Mouse (Mus musculus): ENCODE results near the gene Ttc13. TPM values are rescaled to one million over a fixed set of nuclear protein-coding genes. Genes with fewer than 3 reads are reported as not detected.

The Ttc13 gene
- total RNA-seq (2021) = 10 to 100 TPM; 50.6 TPM
- long read RNA-seq, experiment 1, transcript Ttc13-203 (21 exons, 3,148 nt) = major isoform, 35 of 84 reads
- long read RNA-seq, experiment 1, partial matches to known transcripts = 5 of 84 reads
- long read RNA-seq, experiment 1, other reads (novel, unspliced or antisense) = 39 of 84 reads
- long read RNA-seq, experiment 2, transcript Ttc13-203 (21 exons, 3,148 nt) = major isoform, 27 of 81 reads
- long read RNA-seq, experiment 2, partial matches to known transcripts = 7 of 81 reads
- long read RNA-seq, experiment 2, other reads (novel, unspliced or antisense) = 41 of 81 reads

DNA sequence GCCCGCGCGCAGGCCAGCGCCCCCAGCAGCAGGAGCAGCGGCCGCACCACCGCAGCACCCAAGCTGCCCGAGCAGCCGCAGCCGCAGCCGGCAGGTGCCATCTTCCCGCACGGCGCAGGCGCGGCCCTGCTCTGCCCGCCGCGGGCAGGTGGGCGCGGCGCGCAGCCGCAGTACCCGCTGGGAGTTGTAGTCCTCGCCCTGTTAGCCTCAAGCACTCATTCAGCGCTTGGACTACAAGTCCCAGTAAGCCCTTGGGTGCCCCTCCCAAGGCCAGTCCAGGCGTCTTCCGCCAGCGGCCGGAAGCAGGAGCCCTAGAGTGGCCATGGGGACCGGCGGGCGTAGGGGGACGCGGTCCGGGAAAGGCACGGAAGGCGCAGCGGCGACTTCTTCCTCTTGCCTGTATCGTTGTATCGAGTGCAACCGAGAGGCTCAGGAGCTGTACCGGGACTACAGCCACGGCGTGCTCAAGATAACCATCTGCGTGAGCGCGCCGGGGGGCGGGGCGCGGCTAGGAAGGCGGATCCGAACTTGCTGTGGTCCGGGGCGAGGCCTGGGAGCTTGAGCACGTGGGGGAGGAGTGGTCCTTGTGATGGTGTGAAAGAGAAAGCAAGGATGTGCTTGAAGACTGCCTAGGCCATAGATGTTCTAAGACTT is at the start of gene Ttc13, which contains the start of gene Arv1:
Gene Ttc13, minus strand, starts transcription at position 122 of the 654 bp plus-strand sequence.
Gene Arv1, plus strand, starts transcription at position 278 of the 654 bp plus-strand sequence.
- peak; percentile 95 to 98 for DNase-seq (ENCODE audit: low spot score in 2 of 2)
- intact Hi-C loops (cut with DNase I) = no loop called here

- DNase-seq (ENCODE audit: low spot score in 2 of 2) = no peak
- intact Hi-C loops (cut with DNase I) = no loop called here
These were observed 41.3 kb upstream of the Ttc13 start for GRCm38 (mm10) chr8:124763061-124763460.

- intact Hi-C loops (cut with DNase I) = loop anchor here (5.0 kb wide), 1 partner anchor 69 kb away; no protein-coding TSS in a partner anchor
- no peak for DNase-seq (ENCODE audit: low spot score in 2 of 2)
These were observed 36.8 kb upstream of the Ttc13 start for GRCm38 (mm10) chr8:124758544-124758943.

GRCm38 (mm10) chr8:124756601-124757000 is 34.8 kb upstream of the Ttc13 start:
- DNase-seq (ENCODE audit: low spot score in 2 of 2) = no peak
- intact Hi-C loops (cut with DNase I) = loop anchor here (5.0 kb wide), 1 partner anchor 71 kb away; no protein-coding TSS in a partner anchor

DNA sequence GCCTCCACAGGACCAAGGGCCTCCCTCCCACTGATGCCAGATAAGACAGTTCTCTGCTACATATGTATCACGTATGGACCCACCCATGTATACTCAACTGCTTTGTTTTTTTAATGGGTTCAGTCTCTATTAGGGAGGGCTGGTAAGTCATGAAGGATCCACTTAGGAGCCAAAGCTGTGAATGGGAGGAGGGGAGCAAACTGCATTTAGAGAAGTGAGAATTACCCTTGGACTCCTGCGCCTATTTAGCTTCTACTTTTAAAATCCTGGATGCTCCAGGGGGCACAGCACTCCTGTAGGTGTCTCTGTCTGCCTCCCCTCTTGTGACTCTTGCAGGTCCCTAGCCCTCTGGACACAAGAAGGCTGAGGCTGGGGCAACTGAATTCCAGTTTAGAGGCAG is 34.4 kb upstream of the Ttc13 start:
- no peak for DNase-seq (ENCODE audit: low spot score in 2 of 2)
- intact Hi-C loops (cut with DNase I) = loop anchor here (5.0 kb wide), 1 partner anchor 71 kb away; no protein-coding TSS in a partner anchor

DNA sequence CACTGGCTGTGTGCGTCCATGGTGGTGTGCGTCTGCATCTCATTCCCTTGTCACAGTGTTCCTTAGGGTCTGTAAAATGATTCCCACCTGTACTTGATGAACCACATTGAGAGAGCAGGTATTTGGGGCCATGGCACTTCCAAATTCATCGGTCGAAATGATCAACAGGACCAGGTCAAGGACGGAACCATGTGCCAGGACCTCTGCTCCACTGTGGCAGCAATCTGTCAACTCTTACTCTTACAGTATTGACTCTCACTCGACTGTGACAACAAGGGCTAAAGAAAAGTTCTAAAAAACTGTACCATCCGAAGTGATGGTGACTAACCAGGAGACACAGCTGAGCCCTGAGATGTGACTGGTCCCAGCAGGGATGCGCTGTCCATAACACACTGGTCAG is 33.7 kb upstream of the Ttc13 start:
- intact Hi-C loops (cut with DNase I) = loop anchor here (5.0 kb wide), 1 partner anchor 72 kb away; no protein-coding TSS in a partner anchor
- DNase-seq (ENCODE audit: low spot score in 2 of 2) = no peak

GRCm38 (mm10) chr8:124754792-124755190 is 33.0 kb upstream of the Ttc13 start:
- DNase-seq (ENCODE audit: low spot score in 2 of 2) = no peak
- intact Hi-C loops (cut with DNase I) = loop anchor here (5.0 kb wide), 1 partner anchor 73 kb away; no protein-coding TSS in a partner anchor

GRCm38 (mm10) chr8:124754101-124754791 is 32.5 kb upstream of the Ttc13 start:
- intact Hi-C loops (cut with DNase I) = no loop called here
- peak; percentile 38 to 62 for DNase-seq (ENCODE audit: low spot score in 2 of 2)

DNA sequence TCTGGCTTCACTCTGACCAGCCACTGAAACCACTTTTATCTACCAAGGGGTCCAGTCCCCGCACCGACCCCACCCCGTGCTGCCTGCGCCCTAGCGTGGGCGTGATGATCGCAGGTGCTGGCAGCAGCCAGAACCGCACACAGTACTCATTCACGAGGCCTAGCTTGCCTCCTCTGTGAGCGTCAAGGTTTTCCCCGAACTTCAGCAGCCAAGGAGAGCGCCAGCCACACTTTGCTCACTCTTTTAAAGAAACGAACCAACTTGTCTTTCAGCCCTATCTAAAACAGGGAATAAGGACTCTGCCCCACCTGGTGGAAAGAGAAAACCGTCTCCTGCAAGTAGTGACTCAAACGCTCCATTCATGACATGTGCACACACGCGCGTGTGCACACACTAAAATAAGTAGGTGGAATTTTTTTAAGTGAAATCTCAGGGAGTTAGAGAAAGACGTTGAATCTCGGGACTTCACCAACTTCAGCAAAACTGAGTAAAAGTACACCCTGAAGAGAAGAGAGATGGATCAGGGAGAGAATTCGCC is 30.6 kb upstream of the Ttc13 start:
- peak in 1 of 2 experiments; percentile 19 for DNase-seq (ENCODE audit: low spot score in 2 of 2)
- intact Hi-C loops (cut with DNase I) = no loop called here

DNA sequence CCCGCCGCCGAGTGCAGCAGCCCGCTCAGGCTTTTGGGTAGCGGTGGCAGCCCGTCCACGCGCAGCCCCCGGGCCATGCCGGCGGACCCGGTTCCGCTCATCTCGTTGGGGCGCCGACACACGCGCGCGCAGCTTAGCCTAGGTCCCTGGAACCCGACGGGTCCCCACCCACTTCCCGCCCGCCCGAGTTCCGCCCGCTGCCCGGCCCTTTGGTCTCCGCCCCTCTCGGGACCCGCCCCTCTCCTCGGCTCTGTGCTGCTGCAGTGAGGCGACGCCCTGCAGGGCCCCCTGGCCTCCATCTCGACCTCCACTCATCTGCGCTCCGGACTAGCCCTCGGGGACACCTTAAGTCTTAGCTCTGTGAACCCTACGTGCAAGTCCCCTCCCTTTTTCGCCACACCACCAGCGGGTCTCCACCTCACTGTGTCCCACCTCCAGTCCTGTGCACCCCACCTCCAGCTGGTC is 30.0 kb upstream of the Ttc13 start, which contains the start of gene Fam89a:
Gene Fam89a, minus strand, starts transcription at position 124 of the 465 bp plus-strand sequence.
- no peak for DNase-seq (ENCODE audit: low spot score in 2 of 2)
- intact Hi-C loops (cut with DNase I) = no loop called here

- intact Hi-C loops (cut with DNase I) = no loop called here
These were observed 29.4 kb upstream of the Ttc13 start for GRCm38 (mm10) chr8:124751191-124751590.

GRCm38 (mm10) chr8:124746661-124747060 is 24.9 kb upstream of the Ttc13 start:
- intact Hi-C loops (cut with DNase I) = no loop called here
- no peak for DNase-seq (ENCODE audit: low spot score in 2 of 2)

More at GRCm38 (mm10) chr8:124751191-124751590, 29.4 kb upstream of the Ttc13 start:
- no peak for DNase-seq (ENCODE audit: low spot score in 2 of 2)

DNA sequence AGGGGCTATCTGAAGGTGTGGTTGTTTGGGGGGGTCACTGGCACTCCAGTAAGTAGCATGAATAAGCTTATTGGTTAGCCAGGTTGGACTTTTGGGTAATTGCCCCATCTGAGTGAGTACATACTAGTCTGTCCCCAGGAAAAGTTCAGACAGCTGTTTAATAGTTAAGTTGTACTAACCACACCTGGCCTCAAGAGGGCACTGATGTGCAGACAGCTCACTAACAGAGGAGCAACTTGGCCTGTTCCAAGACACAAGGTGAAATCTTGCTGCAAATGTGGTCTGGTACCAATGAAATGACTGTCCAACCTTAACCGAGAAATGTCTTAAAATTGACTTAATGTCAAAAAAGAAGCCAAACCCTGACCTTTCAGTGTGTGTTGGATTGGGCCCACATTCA is 17.5 kb upstream of the Ttc13 start:
- DNase-seq (ENCODE audit: low spot score in 2 of 2) = no peak
- intact Hi-C loops (cut with DNase I) = no loop called here

- no peak for DNase-seq (ENCODE audit: low spot score in 2 of 2)
- intact Hi-C loops (cut with DNase I) = no loop called here
These were observed 13.7 kb upstream of the Ttc13 start for GRCm38 (mm10) chr8:124735371-124735911.

DNA sequence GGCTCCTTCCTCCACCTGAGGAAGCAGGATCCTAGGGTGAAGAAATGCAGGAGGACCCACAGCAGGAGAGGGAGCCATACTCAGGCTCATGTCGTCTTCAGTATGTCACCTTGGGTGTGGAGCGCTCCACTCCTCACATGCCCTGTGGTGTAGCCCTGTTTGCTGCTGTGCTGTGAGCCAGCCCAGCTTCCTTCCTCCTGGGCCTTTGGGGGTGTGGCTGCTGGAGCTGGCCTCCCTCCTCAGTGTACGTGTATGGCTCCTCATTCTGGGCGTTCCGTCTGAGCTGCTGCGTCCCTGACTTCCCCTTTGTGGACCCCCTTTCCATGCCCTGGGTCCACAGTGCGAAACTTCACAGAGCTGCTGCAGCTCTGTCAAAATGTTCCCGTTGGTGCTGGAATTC is 11.0 kb upstream of the Ttc13 start:
- DNase-seq (ENCODE audit: low spot score in 2 of 2) = no peak
- intact Hi-C loops (cut with DNase I) = no loop called here

GRCm38 (mm10) chr8:124724301-124724700 is 2.5 kb upstream of the Ttc13 start:
- intact Hi-C loops (cut with DNase I) = no loop called here
- DNase-seq (ENCODE audit: low spot score in 2 of 2) = no peak

DNA sequence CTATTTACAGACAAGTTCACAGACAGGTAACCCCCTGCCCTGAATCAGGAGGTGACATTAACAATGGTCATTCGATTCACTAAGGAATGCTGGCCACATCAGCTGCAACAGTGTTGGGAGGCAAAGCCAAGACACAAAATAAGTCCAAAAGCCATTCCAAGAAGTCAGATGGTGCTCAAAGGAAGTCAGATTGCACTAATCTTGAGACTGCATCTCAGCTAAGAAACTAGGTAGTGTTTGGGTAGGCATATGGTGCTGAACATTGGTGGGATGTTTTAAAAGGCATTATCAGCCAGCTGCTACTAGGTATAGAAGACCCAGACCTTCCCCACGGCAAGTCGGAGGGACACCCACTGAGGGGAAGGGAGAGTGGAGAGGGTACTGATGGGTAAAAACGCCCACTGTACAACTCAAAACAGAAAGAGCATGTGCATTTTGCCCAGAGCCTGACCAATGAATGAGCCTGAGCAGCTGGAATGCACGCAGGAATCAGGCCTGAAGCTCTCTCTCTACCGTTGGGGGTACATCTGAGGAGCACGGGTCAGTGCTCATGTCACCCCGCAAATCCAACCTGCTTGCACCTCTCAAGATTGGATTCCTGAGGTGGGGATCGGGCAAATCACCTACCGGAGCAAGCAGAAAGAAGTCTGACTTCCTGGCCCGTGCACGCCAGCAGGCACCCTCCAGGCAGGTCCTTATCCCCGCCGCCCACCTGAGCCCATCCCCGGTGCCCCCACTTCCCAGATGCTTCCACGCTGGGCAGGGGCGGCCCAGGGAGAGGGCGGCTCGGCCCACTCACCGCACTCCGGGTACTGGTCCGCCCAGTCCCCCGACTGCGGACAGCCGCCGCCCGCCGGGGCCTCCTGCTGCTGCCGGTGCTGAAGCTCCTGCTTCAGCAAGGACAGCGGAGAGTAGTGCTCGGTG is 583 bp downstream of the Ttc13 start:
- intact Hi-C loops (cut with DNase I) = no loop called here
- DNase-seq (ENCODE audit: low spot score in 2 of 2) = peak; percentile 15 to 17

GRCm38 (mm10) chr8:124720133-124720532 is 1.6 kb downstream of the Ttc13 start:
- intact Hi-C loops (cut with DNase I) = no loop called here

More at GRCm38 (mm10) chr8:124720133-124720532, 1.6 kb downstream of the Ttc13 start:
- peak in 1 of 2 experiments; percentile 22 for DNase-seq (ENCODE audit: low spot score in 2 of 2)
